Mouse (Mus musculus) thymus, postnatal 25 days (tissue): ENCODE data around the gene Zfp771.

ENCODE experiments used
- DNase-seq: peaks from one replicate; pipeline ENCODE4 v3.0.0; 2022

Gene Zfp771

DNA sequence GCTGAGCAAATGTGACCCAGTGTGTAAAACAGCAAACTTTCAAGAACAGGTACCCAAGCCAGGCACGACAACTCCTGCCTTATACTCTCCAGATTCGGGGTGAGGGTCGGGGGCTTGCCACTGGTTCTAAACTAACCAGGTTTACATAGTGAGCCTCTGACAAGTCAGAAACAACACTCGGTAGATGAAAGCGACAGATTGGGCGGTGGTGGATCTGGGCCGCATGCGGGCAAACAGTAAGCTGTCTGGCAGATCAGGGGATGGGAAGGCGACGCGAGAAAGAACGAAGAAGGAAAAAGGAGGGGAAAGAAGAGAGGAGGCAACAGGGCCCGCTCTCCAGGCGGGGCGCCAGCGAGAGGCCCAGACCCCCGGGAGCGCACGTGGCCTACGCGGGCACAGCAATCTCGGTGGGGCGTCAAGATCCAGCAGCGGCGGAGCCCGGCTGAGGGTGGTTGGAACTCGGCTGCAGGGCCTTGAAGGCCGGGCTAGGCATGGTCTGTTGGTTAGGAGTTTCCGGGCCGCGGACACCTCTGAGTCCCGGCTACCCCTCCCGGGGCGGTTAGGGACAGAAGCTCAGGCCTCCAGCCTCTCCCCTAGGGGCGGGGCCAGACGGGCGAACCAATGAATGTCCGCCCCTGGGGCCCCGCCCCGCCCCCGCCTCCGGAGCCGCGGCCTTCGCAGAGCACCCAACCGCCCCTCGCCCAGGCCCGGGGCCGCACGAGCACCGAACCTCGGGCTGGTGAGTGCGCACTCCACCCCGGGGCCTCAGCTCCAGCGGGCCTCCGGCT is at the start of gene Zfp771:
Zfp771 (plus strand) TSS at position 405 of the 788 bp plus-strand sequence.
- DNase-seq = peak; percentile 95

DNA sequence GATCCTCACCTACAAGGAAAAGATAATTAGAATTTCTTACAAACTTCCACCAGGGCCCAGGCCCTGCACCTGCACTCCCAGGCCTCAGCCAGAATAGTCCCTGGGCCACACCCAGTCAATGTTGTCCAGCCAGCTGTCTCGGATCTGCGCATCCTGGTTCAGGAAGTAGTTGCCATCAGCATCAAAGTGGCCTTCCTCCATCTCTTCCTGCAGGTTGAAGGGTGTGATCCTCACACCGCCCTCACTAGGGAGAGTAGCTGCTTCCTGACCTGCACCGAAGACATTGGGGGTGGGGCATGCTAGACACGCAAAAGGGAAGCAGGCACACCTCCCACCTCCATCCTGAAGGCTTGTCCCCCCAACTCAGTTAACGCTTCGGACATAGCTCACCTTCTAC is 49.4 kb upstream of the Zfp771 start:
- no peak for DNase-seq

DNA sequence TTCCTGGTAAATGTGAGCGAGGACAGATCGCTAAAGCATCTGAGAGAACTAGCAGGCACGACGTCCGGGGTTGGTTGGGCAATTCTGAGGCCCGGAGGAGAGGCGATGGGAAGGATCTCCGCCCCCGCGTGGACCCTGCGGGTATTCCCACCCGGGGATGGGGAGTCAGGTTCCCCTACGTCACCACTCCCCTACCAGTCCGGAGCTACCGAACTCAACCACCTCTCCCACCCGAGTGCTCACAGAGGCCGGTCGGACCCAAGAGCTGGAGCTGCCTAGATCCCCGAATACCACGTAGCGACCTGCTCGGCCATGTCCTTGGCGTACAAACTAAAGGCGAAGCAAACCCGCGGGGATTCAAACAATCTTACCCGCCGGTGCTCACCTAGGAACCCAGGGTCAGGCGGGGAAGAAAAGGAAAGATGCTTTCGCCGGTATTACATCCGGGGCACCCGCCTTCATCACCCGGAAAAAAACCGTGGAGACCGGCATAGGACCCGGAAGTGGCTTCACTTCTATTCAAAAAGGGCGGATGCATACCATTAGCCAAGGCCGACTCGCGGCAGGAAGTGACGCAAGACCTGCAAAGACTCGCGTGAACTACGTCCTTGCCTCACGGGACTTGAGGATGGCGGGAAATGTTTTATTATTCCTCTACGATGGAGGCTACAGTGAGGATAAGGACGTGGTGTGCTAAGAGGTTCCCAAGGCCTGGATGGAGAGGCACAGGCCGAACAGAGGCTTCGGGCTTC is 48.4 kb upstream of the Zfp771 start, which contains the start of gene Cd2bp2:
Cd2bp2 (minus strand) TSS at position 507 of the 752 bp plus-strand sequence.
- peak; percentile 93 for DNase-seq

- DNase-seq = no peak
Observed at GRCm38 (mm10) chr7:127196484-127196883, 47.6 kb upstream of the Zfp771 start.

DNA sequence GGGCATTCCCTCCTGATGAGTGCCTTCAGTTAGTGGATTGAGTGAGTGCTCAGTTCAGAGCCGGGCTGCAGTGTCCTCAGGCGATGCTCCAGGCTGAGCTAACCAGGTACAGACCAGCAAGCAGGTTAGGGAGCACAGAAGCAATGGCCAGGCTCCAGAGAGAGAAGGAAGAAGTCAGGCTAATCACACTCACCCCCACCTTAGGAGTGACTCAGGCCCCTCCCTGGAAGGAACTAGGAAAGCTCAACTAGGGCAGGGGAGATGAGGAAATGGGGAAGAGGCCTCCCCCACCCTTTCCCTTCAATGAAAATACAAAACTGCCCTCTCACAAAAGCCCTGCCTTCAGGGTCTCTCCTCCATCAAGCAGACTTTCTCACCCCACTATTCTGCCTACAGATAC is 37.5 kb upstream of the Zfp771 start:
- DNase-seq = no peak

DNA sequence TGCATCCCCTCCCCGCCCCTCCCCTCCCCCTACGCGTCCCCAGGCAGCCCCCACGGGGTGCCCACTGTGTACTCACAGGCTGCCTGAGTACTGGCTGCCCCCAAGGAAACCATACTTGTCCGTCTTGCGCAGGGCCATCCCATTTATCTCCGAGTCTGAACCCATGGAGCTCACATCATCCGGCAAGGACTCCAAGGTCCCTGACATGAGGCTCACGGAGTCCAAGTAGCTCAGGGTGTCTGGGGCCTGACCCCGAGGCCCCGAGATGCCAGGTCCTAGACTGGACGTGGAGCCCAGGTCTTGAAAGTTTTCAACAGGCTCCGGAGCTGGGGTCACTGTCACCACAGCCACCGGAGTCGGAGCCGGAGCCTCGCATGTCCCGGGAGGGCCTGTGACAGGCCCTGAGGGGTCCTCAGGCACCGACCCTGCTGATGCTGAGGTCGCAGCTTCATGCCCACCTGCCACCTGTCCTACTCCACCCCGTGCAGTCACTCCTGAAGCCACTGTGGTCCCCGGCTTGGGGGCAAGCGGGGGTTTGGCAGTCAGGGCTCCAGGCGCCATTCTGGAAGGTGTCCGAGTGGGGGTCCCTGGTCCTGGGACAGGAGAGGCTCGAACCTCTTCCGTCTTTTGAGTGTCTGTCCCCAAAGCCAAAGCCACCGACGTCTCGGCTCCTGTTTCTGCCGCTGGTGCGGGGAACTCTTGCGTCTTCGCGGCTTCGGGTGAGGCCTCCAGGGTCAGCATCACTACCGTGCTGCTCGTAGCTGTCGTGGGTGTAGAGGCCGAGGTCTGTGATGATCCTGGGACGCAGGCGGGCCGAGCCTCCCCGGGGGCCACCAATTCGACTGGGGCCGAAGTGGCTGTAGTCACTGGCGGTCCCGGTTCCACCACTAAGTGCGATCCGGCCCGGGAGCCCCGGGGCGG is 36.4 kb upstream of the Zfp771 start:
- no peak for DNase-seq

GRCm38 (mm10) chr7:127208295-127208552 is 35.9 kb upstream of the Zfp771 start, which contains the start of gene Tbc1d10b:
TSS of gene Tbc1d10b (minus strand) at chr7:127208468.
- DNase-seq = no peak

DNA sequence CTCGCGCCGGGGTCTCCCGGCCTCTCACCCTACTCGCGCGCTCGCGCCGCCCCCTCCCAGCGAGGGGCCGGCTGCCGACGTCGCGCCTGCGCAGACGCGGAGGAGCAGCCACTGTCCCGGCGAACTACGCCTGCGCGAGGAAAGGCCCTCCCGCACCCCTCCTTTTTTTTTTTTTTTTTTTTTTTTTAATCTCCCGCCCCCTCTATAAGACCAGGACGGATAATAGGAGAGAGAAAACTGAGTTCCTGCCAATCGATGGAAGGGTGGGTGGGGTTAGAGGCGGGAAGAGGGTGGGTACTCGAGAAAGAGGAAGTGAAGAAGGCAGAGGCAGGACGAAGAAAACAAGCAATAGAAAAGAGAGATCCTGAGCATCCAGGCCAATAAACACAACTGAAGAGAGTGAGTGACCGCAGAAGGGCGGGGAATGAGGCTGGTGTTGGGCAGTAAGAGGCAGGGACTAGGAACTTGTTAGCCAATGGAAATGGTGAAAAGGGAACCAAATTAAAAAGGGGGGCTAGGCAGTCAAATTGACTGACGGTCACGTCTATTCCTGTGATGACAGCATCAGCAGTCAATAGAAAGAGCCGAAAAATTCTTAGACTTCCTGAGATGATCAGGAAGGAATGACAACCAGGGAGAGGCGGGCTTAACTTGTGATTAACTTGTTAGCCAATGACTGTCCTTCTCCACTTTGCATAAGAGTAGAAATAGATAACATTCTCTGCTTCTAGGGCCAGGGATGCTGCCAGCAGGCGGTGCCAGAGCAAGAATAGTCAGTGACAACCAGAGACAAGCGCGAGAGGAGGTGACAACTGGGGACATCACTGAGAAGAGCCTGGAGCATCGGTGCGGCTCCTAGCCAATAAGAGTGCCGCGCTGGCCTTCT is 35.3 kb upstream of the Zfp771 start, which contains the start of gene Mylpf:
Mylpf (plus strand) TSS at position 338 of the 886 bp plus-strand sequence.
- DNase-seq = peak; percentile 95

DNA sequence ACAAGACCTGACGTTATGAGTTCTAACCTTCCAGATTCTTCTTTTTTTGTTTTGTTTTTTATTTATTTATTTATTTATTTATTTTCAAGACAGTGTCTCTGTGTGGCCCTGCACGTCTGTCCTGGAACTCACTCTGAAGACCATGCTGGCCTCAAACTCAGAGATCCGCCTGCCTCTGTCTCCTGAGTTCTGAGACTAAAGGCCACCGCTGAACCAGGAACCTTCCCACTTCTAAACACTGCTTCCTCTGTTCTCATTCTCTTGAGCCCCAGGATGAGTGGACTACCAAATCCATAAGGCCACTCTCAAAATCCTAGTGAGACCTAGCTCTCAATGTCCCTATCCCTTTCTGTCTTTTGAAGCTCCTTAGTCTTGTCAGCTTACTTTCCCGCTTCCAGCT is 34.2 kb upstream of the Zfp771 start:
- DNase-seq = no peak

- DNase-seq = peak; percentile 54
Observed at GRCm38 (mm10) chr7:127210266-127210665, 33.8 kb upstream of the Zfp771 start.

GRCm38 (mm10) chr7:127211014-127211745 is 32.9 kb upstream of the Zfp771 start:
- DNase-seq = peak; percentile 34

DNA sequence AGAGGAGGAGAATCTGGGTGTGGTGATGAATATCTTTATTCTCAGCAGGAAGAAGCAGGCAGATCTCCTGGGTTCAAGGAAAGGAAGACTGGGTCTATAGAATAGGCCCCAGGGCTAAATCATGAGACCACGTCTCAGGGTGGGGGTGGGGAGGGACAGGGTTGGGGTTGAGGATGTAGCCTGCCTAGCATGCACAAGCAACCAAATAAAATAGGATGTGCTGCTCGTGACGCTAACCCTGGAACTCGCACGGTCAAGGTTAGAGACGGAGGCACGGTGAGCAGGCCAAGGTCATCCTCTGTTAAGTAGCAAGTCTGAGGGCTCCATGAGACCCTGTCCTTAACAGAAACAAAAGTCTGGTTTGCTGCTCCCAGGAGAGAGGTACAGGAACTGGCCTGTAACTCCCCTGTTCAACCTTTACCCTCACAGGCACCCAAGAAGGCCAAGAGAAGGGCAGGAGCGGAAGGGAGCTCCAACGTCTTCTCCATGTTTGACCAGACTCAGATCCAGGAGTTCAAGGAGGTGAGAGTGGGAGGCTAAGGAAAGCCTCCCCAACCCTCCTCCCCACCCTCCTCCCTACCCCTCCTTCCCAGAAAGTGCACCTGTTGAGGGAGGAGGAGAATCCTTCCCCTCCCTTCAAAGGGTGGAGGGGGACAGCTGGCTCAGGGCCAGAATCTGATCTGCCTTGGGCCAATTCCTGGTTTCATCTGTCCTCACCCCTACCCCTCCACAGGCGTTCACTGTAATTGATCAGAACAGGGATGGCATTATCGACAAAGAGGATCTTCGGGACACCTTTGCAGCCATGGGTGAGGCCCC is 31.4 kb upstream of the Zfp771 start:
- no peak for DNase-seq

DNA sequence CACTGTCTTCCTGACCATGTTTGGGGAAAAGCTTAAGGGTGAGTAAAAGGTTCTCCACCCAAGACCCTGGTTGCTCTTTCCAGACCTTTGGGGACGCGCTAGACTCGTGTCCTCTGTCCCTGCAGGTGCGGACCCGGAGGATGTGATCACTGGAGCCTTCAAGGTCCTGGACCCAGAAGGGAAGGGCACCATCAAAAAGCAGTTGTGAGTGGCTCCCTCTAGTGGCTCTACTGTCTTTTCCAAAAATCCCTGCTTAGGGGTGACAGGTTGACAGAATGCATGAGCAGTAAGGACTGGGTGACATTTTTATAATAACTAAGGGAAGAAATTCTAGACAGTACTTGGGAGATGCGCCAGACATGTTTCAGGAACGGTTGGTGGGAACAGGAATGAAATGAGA is 30.6 kb upstream of the Zfp771 start:
- DNase-seq = peak; percentile 57

DNA sequence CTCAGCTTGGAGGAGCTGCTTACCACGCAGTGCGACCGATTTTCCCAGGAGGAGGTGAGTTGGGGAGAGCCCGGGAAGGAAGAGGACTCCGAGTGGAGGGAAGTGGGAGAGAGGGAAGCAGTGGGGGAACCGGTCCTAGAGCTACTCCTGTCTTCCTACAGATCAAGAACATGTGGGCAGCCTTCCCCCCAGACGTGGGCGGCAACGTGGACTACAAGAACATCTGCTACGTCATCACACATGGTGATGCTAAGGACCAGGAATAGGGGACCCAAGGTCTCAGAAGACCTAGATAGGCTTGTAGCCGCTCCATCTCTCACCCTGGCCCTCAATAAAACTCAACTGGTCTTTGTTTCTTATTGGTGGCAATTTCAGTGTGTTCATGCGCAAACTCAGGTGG is 30.1 kb upstream of the Zfp771 start:
- DNase-seq = no peak

DNA sequence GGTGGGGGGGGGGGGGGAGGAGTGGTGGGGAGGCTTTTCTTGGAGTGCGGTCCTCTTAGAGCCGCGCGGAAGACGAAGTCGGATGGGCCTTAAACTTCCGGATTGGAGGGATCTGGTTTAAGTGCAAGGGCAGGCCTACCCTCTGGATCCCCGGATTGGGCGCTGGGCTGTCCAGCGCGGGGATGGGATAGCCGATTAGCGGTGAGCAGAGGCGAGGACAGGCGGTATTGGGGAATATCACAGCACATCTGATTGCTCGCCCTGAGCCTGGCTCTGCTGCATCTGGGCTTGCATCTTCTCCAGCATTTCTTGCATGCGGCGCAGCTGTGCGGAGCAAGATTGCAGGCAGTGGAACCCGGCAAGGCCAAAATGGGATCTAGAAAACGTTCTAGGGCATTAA is 29.6 kb upstream of the Zfp771 start:
- no peak for DNase-seq

DNA sequence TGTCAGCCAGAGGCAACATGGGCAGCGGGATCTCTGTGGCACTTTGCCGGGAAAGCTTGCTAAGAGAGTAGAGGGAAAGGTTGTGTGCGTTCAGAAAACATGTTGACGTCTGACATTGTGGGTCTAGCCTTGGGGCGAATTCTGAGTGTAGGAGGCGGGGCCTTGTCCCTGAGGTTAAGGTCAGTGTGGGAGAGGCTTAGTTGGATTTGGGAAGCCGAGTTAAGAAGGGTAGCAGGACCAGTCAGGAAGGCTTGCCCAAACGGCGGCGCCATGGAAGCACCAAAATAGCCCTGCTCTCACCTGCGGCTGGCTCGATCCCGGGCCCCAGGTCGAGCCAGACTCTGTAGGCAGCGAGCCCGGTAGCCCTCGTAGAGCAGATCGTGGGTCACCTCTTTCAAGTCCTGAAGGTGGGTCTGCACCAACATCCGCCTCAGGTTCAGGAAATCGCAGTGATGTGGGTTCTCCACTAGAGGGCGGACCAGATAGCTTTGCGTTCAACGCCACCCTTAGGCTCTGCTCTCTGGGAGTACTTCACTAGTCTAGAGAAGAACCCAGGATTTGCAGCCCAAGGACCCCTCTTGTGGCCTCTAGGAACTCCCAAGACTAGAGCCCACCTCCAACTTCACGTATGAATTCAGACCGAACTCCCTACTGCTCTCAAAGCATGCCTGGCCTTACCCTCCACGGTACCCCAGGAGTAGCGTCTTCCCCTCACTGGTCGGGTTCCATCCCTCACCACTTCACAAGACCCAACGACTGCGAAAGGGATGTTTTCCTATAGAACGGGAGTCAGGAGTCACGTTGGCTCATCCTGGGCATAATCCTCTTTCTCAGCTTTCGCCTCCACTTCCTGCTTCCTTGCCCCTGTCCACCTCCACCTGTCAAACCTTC is 28.8 kb upstream of the Zfp771 start:
- peak; percentile 83 for DNase-seq

- DNase-seq = no peak
Observed at GRCm38 (mm10) chr7:127216307-127216706, 27.8 kb upstream of the Zfp771 start.

GRCm38 (mm10) chr7:127217475-127217874 is 26.6 kb upstream of the Zfp771 start:
- DNase-seq = no peak

DNA sequence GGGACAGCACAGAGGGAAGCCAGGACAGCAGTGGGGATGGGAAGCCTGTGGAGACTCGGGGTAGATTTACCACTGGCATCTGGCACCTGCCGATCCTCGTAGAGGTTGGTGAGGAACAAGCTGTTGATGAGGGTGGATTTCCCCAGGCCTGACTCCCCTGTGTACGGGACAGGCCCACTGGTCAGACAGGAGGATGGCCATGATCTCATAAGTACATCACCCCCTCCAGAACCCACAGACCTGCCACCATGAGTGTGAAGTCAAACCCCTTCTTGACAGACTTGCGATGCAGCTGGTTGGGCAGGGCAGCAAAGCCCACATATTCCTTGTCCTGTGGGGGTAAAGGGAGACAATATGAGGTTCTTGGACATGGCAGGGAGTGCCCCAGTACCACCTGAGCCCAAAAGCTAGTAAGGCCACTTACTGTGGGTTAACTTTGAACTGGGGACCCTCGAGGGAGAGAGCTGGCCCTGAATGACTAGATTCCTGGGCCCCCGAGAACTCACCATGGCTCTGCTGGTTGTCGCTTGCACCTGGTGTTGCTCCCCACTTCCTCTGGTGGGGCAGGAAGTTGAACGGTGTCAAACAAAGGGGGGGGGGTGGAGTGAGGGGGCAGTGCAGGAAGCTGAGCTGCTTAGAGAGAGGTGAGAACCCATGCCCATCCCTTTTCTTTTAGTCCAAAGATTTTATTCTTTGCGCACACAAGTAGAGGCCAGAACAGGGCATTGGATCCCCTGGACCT is 26.0 kb upstream of the Zfp771 start:
- DNase-seq = peak; percentile 84
